Mouse (Mus musculus) hematopoietic stem cell, adult 5-6 weeks (primary cell): ENCODE results near the gene Pttg1ip. TPM values are rescaled to one million over a fixed set of nuclear protein-coding genes. Genes with fewer than 3 reads are reported as not detected.

Experiments used
- ATAC-seq, 2 experiments: fragments of 125-278 bp in 1 of 2; replicated peaks in 1 of 2; 2 replicates each; pipeline ENCODE4 v1.8.0; 2016 to 2017; ENCODE audit warnings: inconsistent platforms in 2 of 2, mild to moderate bottlenecking in 2 of 2, moderate number of reproducible peaks in 2 of 2, low read depth in 1 of 2, moderate TSS enrichment in 1 of 2; ENCODE audit not compliant: low FRiP score in 2 of 2, poor library complexity in 2 of 2, severe bottlenecking in 2 of 2, insufficient read depth in 1 of 2, low TSS enrichment in 1 of 2
- total RNA-seq: library from RNA; stranded (forward); fragments of 172-1452, 232-1000 nt; gene quantifications from 2 replicates; pipeline ENCODE4 v1.2.3, GENCODE M21; 2017

Gene Pttg1ip
- 56.2 and 65.8 TPM in 2 replicates for total RNA-seq

- ATAC-seq, result peak; percentile 90 to 92
Measured at GRCm38 (mm10) chr10:77581408-77582284, at the start of gene Pttg1ip. Pttg1ip (plus strand) TSS chr10:77581720.

- ATAC-seq, result peak; percentile 33 to 34
Measured at GRCm38 (mm10) chr10:77532020-77532413, 49.5 kb upstream of the Pttg1ip start.

GRCm38 (mm10) chr10:77536727-77537126, 44.8 kb upstream of the Pttg1ip start:
- ATAC-seq, result peak; percentile 72 to 80

- ATAC-seq, result no peak
Measured at GRCm38 (mm10) chr10:77537215-77538209, 44.0 kb upstream of the Pttg1ip start.

GRCm38 (mm10) chr10:77539320-77539945, 42.1 kb upstream of the Pttg1ip start:
- no peak for ATAC-seq

- ATAC-seq, result peak; percentile 22 to 32
Measured at GRCm38 (mm10) chr10:77540576-77541102, 40.9 kb upstream of the Pttg1ip start.

GRCm38 (mm10) chr10:77541864-77542666, 39.5 kb upstream of the Pttg1ip start:
- ATAC-seq, result no peak

- ATAC-seq, result no peak
Measured at GRCm38 (mm10) chr10:77543226-77543625, 38.3 kb upstream of the Pttg1ip start.

- 0 out of 4 replicates have a peak, but pooled peaks have one; percentile 6 to 16 for ATAC-seq
Measured at GRCm38 (mm10) chr10:77544916-77545315, 36.6 kb upstream of the Pttg1ip start.

GRCm38 (mm10) chr10:77548576-77548975, 32.9 kb upstream of the Pttg1ip start:
- ATAC-seq, result peak in 1 of 2 experiments; percentile 19; a peak in 1 of 4 replicates

GRCm38 (mm10) chr10:77550874-77551273, 30.6 kb upstream of the Pttg1ip start:
- peak; percentile 88 to 90 for ATAC-seq

- ATAC-seq, result no peak
Measured at GRCm38 (mm10) chr10:77552162-77552561, 29.4 kb upstream of the Pttg1ip start.

GRCm38 (mm10) chr10:77553285-77553684, 28.2 kb upstream of the Pttg1ip start:
- no peak for ATAC-seq

- ATAC-seq, result no peak
Measured at GRCm38 (mm10) chr10:77554918-77555317, 26.6 kb upstream of the Pttg1ip start.

- ATAC-seq, result no peak
Measured at GRCm38 (mm10) chr10:77556631-77557030, 24.9 kb upstream of the Pttg1ip start.

GRCm38 (mm10) chr10:77557641-77558040, 23.9 kb upstream of the Pttg1ip start:
- ATAC-seq, result peak; percentile 40 to 68; a peak in 2 of 4 replicates
